Mouse (Mus musculus): ENCODE results near the gene Hist1h1c.

DNA sequence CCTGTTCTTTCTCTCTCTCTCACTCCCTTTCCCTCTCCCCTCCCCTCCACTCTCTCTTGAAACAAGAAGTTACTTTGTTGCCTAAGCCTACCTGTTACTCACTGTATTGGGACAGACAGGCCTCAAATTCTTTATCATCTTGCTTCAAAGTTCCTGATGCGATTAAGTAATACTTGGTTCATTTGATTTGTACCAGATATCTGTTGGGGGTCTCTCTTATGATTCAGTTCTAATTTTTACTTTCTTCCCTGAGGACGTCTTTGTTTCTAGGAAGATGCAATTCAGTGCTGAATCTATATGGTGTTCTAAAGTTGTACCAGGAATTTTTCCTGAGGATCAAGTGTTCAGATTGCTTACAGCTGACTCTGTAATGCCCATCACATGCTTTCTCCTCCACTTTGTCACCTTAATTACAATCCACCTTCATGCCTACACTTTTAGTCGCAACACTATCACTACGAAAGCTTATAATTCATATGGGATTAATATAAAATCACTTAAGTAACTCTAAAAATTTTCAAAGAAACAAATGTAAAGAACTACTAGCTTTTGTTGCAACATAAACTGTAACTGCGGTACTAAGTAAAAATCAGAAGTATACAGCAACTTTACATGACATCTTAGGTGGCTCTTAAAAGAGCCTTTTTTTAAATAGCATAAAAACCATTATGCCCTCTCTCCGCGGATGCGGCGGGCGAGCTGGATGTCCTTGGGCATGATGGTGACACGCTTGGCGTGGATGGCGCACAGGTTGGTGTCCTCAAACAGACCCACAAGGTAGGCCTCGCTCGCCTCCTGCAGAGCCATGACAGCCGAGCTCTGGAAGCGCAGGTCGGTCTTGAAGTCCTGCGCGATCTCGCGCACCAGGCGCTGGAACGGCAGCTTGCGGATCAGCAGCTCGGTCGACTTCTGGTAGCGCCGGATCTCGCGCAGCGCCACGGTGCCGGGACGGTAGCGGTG lies 6.1 kb downstream of the Hist1h1c start:
- no peak for TF ChIP-seq POLR2A (IDR thresholded peaks at IDR 0.05; ENCODE audit: insufficient read depth, low read depth, low read length)
- TF ChIP-seq CTCF (IDR thresholded peaks at IDR 0.05), result no peak
